Mouse (Mus musculus) forebrain, embryonic 15.5 days (tissue): ENCODE results near the gene Calr3. TPM values are rescaled to one million over a fixed set of nuclear protein-coding genes. Genes with fewer than 3 reads are reported as not detected.

Experiments
- ATAC-seq: fragments of 200-750 bp; cut with Nextera tagmentation; replicated peaks from 2 replicates; pipeline ENCODE4 v1.8.0; 2017; ENCODE audit warnings: mild to moderate bottlenecking, moderate TSS enrichment, moderate library complexity
- H3K27ac ChIP-seq: fragments of 300-500 bp; sonication (generic); replicated peaks from 2 replicates; pipeline ENCODE4 v1.5.1; 2015; ENCODE audit warnings: mild to moderate bottlenecking, inconsistent platforms
- H3K27me3 ChIP-seq: fragments of 300-500 bp; sonication (generic); 2 replicates; pipeline ENCODE4 v1.6.1; 2015; ENCODE audit warnings: inconsistent platforms
- H3K36me3 ChIP-seq: fragments of 300-500 bp; sonication (generic); 2 replicates; pipeline ENCODE4 v1.6.1; 2015; ENCODE audit warnings: mild to moderate bottlenecking, inconsistent platforms
- H3K4me1 ChIP-seq: fragments of 300-500 bp; sonication (generic); 2 replicates; pipeline ENCODE4 v1.6.1; 2015; ENCODE audit warnings: inconsistent platforms
- H3K4me2 ChIP-seq: fragments of 300-500 bp; sonication (generic); replicated peaks from 2 replicates; pipeline ENCODE4 v1.6.1; 2015; ENCODE audit warnings: mild to moderate bottlenecking, inconsistent platforms
- H3K4me3 ChIP-seq: fragments of 300-500 bp; sonication (generic); 2 replicates; pipeline ENCODE4 v1.5.1; 2015; ENCODE audit warnings: mild to moderate bottlenecking, inconsistent platforms
- H3K9ac ChIP-seq: fragments of 300-500 bp; sonication (generic); replicated peaks from 2 replicates; pipeline ENCODE4 v1.6.1; 2015; ENCODE audit warnings: mild to moderate bottlenecking, inconsistent platforms
- H3K9me3 ChIP-seq: fragments of 300-500 bp; sonication (generic); 2 replicates; pipeline ENCODE4 v1.6.1; 2016; ENCODE audit warnings: inconsistent platforms
- WGBS: fragments of 180-500 bp; shearing (Covaris S2); methylation state at CpG from one replicate; pipeline ENCODE4 v1.1.7; 2015; ENCODE audit warnings: mixed read lengths; 5-methylcytosine and 5-hydroxymethylcytosine counted together
- polyA plus RNA-seq: library from polyadenylated mRNA; unstranded; fragments of >200 nt; fragmentation: Nextera tagmentation; extraction: Ambion mirVana; gene quantifications from 2 replicates; pipeline ENCODE4 v1.2.1, GENCODE M21; 2015

Gene Calr3
- 0.92 TPM in 2 replicates for polyA plus RNA-seq

DNA sequence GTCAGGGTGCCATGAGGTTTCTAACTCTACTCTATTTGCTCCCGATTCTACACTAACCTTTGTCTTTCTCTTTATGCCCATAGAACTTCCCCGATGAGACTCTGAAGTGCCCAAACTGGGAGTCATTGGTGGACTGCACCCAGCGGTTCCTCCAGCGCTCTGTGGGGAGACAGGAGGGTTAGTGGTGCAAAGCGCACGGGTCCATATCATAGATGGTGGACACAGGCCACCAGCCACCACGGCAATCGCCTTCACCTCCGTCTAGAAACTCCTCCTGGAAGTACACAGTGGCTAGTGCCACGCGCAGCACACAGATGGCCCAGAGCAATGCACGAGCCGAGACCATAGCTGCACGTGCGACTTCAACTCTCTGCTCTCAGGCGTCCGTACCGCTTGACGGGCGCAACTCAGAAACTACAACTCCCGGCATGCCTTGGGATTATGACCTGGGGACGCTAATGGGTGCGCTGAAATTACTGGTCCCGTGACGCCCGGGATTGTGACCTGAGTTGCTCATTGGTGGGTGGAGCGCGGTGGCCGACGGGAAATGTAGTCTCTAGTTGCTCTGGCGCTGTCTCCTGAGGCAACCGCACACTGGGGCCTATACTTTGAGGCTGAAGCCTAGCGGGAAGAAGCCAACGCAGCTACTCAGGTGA, at the start of gene Calr3, which contains the start of gene 1700030K09Rik:
TSS of gene Calr3 (minus strand) at position 533 of the 656 bp plus-strand sequence.
TSS of gene 1700030K09Rik (plus strand) at position 543 of the 656 bp plus-strand sequence.
- H3K4me3 ChIP-seq = peak within 1 kb of the TSS; percentile 45
- H3K4me1 ChIP-seq = peaks cover 34% of the 10 kb centered on the region
- H3K27me3 ChIP-seq = no peaks in the 10 kb centered on the region
- H3K9ac ChIP-seq = peak within 1 kb of the TSS; percentile 61
- peak within 1 kb of the TSS; percentile 57 for H3K27ac ChIP-seq
- no peaks in the 10 kb centered on the region for H3K9me3 ChIP-seq
- peaks cover 5% of the 10 kb centered on the region; the same call in 1 of the 2 replicates for H3K36me3 ChIP-seq
- WGBS = 6% methylated on average over 34 of the region's 34 CpGs
- ATAC-seq = peak; percentile 100
- peak within 1 kb of the TSS; percentile 69 for H3K4me2 ChIP-seq

GRCm38 (mm10) chr8:72493381-72493780, 49.7 kb upstream of the Calr3 start:
- H3K4me2 ChIP-seq = peak overlapping the region; percentile 76
- peaks cover 39% of the 10 kb centered on the region for H3K4me1 ChIP-seq
- WGBS = 13% methylated on average over 8 of the region's 8 CpGs
- peak overlapping the region; percentile 82 for H3K27ac ChIP-seq
- no peaks in the 10 kb centered on the region for H3K27me3 ChIP-seq
- H3K36me3 ChIP-seq = peaks cover 23% of the 10 kb centered on the region
- no peak for ATAC-seq
- peak overlapping the region; percentile 69 for H3K9ac ChIP-seq
- peak overlapping the region; percentile 98 for H3K4me3 ChIP-seq
- H3K9me3 ChIP-seq = no peaks in the 10 kb centered on the region

DNA sequence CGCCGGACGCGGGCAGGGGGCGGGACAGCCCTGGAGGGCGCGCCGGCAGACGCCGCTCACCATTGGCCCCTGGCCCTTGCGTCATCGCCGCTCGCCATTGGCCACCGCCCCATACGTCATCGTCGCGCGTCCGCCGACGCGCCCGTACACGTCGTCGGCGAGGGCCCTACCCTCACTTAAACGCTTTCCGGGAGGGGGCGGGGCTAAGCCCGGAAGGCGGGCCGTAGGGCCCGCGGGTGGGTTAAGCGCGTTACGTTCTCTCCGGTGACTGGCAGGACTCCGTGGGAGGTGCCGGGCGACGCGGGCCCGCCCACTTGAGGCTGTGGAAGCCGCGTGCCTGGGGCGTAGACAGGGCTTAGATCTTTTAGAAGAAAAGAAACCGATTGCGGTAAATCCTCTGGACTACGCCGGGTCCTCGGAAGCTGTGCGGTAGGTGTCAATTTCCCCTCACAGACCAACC, 49.0 kb upstream of the Calr3 start:
- Histone ChIP-seq H3K9ac (peak overlapping the region; percentile 83), H3K9me3 (no peaks in the 10 kb centered on the region), H3K27me3 (no peaks in the 10 kb centered on the region), H3K27ac (peak overlapping the region; percentile 82), H3K4me3 (peak overlapping the region; percentile 98), H3K4me1 (peaks cover 36% of the 10 kb centered on the region), H3K4me2 (peak overlapping the region; percentile 76), H3K36me3 (peaks cover 30% of the 10 kb centered on the region)
- WGBS = under 1% methylated on average over 53 of the region's 56 CpGs
- ATAC-seq = peak; percentile 97

GRCm38 (mm10) chr8:72491680-72492621, 48.3 kb upstream of the Calr3 start, which contains the start of gene Slc35e1:
TSS of gene Slc35e1 (minus strand) at chr8:72492614.
- Histone ChIP-seq H3K27ac (peak within 1 kb of the TSS; percentile 82), H3K9ac (peak within 1 kb of the TSS; percentile 83), H3K4me1 (peaks cover 34% of the 10 kb centered on the region), H3K4me2 (peak within 1 kb of the TSS; percentile 76), H3K4me3 (peak within 1 kb of the TSS; percentile 98), H3K9me3 (no peaks in the 10 kb centered on the region), H3K27me3 (no peaks in the 10 kb centered on the region), H3K36me3 (peaks cover 31% of the 10 kb centered on the region)
- 1% methylated on average over 84 of the region's 98 CpGs for WGBS
- ATAC-seq = peak; percentile 61

- H3K4me3 ChIP-seq = peak overlapping the region; percentile 98
- H3K9me3 ChIP-seq = no peaks in the 10 kb centered on the region
These were observed 47.3 kb upstream of the Calr3 start for GRCm38 (mm10) chr8:72491017-72491416.

GRCm38 (mm10) chr8:72487014-72487413, 43.3 kb upstream of the Calr3 start:
- Histone ChIP-seq H3K9ac (no peak overlapping the region), H3K36me3 (peaks cover 40% of the 10 kb centered on the region), H3K27ac (no peak overlapping the region), H3K27me3 (no peaks in the 10 kb centered on the region), H3K4me3 (no peak overlapping the region), H3K4me1 (peaks cover 21% of the 10 kb centered on the region), H3K9me3 (no peaks in the 10 kb centered on the region), H3K4me2 (no peak overlapping the region)
- no peak for ATAC-seq

More at GRCm38 (mm10) chr8:72491017-72491416, 47.3 kb upstream of the Calr3 start:
- no peak overlapping the region for H3K27ac ChIP-seq
- WGBS = 79% methylated on average over 2 of the region's 2 CpGs
- ATAC-seq = no peak
- H3K36me3 ChIP-seq = peaks cover 25% of the 10 kb centered on the region
- no peaks in the 10 kb centered on the region for H3K27me3 ChIP-seq
- H3K9ac ChIP-seq = no peak overlapping the region; the same call in 1 of the 2 replicates
- H3K4me2 ChIP-seq = peak overlapping the region; percentile 68; the same call in 1 of the 2 replicates
- H3K4me1 ChIP-seq = peaks cover 34% of the 10 kb centered on the region

DNA sequence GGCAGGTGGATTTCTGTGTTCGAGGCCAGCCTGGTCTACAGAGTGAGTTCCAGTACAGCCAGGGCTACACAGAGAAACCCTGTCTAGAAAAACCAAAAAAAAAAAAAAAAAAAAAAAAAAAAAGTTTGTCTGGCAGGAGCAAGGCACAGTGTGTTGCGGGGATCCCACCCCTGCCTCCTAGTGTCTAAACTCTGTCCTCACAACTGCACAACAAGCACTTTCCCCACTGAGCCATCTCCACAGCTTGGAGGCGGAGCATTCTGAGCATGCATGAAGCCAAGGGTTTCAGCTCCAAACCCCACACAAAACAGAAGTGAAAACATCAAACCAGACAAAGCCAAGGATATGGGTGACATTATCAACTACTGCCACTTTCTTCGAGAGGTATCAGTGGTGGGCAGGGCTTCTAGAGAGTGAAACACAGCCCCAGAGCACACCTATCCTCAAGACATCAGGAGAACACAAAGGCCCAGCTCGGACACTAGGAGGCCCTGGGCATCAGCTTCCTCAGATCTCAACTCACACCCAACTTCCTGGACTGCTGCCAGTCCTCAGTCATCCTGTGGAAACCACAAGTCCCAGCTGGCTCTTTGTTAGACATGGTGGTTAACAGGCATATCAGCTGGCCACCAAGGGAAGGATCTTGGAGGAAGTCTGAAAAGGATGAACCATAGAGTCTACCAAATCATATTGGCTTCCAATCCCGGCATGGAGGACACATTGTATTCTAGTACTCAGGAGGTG, 42.0 kb upstream of the Calr3 start:
- Histone ChIP-seq H3K27ac (no peak overlapping the region), H3K4me3 (no peak overlapping the region), H3K27me3 (no peaks in the 10 kb centered on the region), H3K4me1 (0 out of 2 replicates have a peak, but pooled peaks cover 7% of the 10 kb centered on the region), H3K9me3 (no peaks in the 10 kb centered on the region), H3K4me2 (no peak overlapping the region), H3K36me3 (peaks cover 46% of the 10 kb centered on the region), H3K9ac (no peak overlapping the region)
- WGBS = 86% methylated on average over 6 of the region's 6 CpGs
- no peak for ATAC-seq

GRCm38 (mm10) chr8:72474826-72475546, 31.3 kb upstream of the Calr3 start, which contains the start of gene Cherp:
TSS of gene Cherp (minus strand) at chr8:72475226.
- peak within 1 kb of the TSS; percentile 95 for H3K4me2 ChIP-seq
- peaks cover 25% of the 10 kb centered on the region for H3K36me3 ChIP-seq
- H3K27ac ChIP-seq = peak within 1 kb of the TSS; percentile 92
- H3K9ac ChIP-seq = peak within 1 kb of the TSS; percentile 88
- H3K27me3 ChIP-seq = no peaks in the 10 kb centered on the region
- peak; percentile 97 for ATAC-seq
- peak within 1 kb of the TSS; percentile 91 for H3K4me3 ChIP-seq
- no peaks in the 10 kb centered on the region for H3K9me3 ChIP-seq
- WGBS = under 1% methylated on average over 80 of the region's 80 CpGs
- H3K4me1 ChIP-seq = peaks cover 23% of the 10 kb centered on the region

GRCm38 (mm10) chr8:72470684-72471083, 27.0 kb upstream of the Calr3 start:
- H3K9ac ChIP-seq = no peak overlapping the region
- no peak overlapping the region for H3K4me3 ChIP-seq
- 91% methylated on average over 7 of the region's 7 CpGs for WGBS
- peaks cover 67% of the 10 kb centered on the region for H3K36me3 ChIP-seq
- H3K4me2 ChIP-seq = no peak overlapping the region
- no peaks in the 10 kb centered on the region for H3K9me3 ChIP-seq
- ATAC-seq = no peak
- peaks cover 16% of the 10 kb centered on the region for H3K4me1 ChIP-seq
- no peak overlapping the region for H3K27ac ChIP-seq
- H3K27me3 ChIP-seq = no peaks in the 10 kb centered on the region

DNA sequence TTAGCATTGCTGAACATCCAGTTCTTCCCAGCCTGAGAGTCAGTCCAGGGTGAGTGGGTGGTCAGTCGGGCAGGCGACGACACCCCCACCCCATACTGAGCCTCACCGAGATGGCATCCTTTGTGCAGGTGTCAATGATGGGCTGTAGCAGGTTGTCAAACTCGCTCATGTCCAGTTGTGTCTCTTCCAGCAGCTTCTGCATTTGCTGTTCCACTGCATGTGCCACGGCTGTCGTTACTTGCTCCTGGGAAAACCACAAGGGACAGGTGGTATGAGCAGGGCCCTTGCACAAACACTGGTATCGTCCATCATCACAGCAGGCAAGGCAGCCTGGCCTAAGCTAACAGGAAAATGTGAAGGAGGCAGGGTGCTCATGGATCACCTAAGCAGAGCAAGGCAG, 26.3 kb upstream of the Calr3 start:
- peaks cover 74% of the 10 kb centered on the region for H3K36me3 ChIP-seq
- peaks cover 14% of the 10 kb centered on the region for H3K4me1 ChIP-seq
- H3K27ac ChIP-seq = no peak overlapping the region
- no peak for ATAC-seq
- no peak overlapping the region for H3K4me2 ChIP-seq
- H3K9me3 ChIP-seq = no peaks in the 10 kb centered on the region
- H3K27me3 ChIP-seq = no peaks in the 10 kb centered on the region
- H3K9ac ChIP-seq = no peak overlapping the region
- H3K4me3 ChIP-seq = no peak overlapping the region
- 93% methylated on average over 8 of the region's 8 CpGs for WGBS

GRCm38 (mm10) chr8:72469243-72469642, 25.6 kb upstream of the Calr3 start:
- Histone ChIP-seq H3K27me3 (no peaks in the 10 kb centered on the region), H3K4me1 (peaks cover 12% of the 10 kb centered on the region), H3K27ac (no peak overlapping the region), H3K36me3 (peaks cover 81% of the 10 kb centered on the region), H3K9ac (no peak overlapping the region), H3K4me3 (no peak overlapping the region), H3K4me2 (no peak overlapping the region), H3K9me3 (no peaks in the 10 kb centered on the region)
- WGBS = 93% methylated on average over 2 of the region's 2 CpGs
- ATAC-seq = no peak
